Mouse (Mus musculus) layer of hippocampus, postnatal 36 days (tissue): ENCODE results near the gene Sdhaf3. TPM values are rescaled to one million over a fixed set of nuclear protein-coding genes. Genes with fewer than 3 reads are reported as not detected.
"Not testable (repeated sequence)": the region's sequence is repeated elsewhere in the genome, so short reads cannot be mapped to it uniquely, and the experiment has no call there.

Experiments used
- DNase-seq, 2 experiments: peaks; one replicate each; pipeline ENCODE4 v3.0.0; 2022
- total RNA-seq, 2 experiments: library from RNA; stranded (reverse); gene quantifications; 2 replicates each; pipeline ENCODE4 v1.2.3; 2021

Gene Sdhaf3
- 1 to 10 TPM; 6.6 to 6.8 TPM for total RNA-seq

GRCm38 (mm10) chr6:6955764-6956561 is at the start of gene Sdhaf3:
Gene Sdhaf3, plus strand, starts transcription at chr6:6956004.
- DNase-seq = peak; percentile 94 to 95

GRCm38 (mm10) chr6:6909586-6909985 is 46.2 kb upstream of the Sdhaf3 start:
- no peak for DNase-seq

GRCm38 (mm10) chr6:6914304-6914703 is 41.5 kb upstream of the Sdhaf3 start:
- DNase-seq = no peak

DNA sequence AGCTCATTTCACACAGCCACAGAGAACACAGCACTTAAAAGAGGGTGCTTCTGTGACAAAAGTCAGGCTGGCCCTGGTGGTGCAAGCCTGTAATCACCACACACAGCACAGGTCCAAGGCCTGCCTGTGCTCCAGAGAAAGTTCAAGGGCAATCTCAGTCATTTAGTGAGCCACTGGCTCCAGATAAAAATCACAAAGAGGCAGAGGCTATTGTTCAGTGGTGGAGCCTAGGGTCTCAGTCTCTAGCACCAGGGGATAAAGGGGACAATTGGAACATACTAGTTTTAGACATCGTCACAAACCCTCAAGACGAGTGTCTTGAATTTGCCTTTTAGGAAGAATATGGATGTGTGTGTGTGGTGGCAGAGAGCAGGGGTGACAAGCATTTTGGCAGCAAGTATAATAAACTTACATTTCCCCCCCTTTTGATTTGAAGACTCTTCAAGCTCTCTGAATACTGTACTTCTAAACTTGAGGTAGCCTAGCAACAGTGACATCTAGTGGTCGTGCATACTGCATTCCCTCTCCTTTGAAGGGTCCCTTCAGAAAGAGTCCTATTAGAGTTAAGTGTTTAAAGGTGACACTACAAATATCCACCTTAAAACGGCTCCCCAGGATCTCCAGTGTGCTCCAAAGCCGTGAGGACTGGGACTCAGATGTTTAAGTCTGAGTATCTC is 40.8 kb upstream of the Sdhaf3 start:
- peak in 1 of 2 experiments; percentile 16 for DNase-seq

GRCm38 (mm10) chr6:6915526-6915915 is 40.3 kb upstream of the Sdhaf3 start:
- DNase-seq = no peak

GRCm38 (mm10) chr6:6917334-6917733 is 38.5 kb upstream of the Sdhaf3 start:
- DNase-seq = no peak

- no peak for DNase-seq
Measured at GRCm38 (mm10) chr6:6925264-6925663, 30.5 kb upstream of the Sdhaf3 start.

GRCm38 (mm10) chr6:6930831-6931230 is 25.0 kb upstream of the Sdhaf3 start:
- DNase-seq = no peak

- DNase-seq = no peak
Measured at GRCm38 (mm10) chr6:6931507-6931906, 24.3 kb upstream of the Sdhaf3 start.

GRCm38 (mm10) chr6:6940845-6941244 is 15.0 kb upstream of the Sdhaf3 start:
- no peak for DNase-seq

DNA sequence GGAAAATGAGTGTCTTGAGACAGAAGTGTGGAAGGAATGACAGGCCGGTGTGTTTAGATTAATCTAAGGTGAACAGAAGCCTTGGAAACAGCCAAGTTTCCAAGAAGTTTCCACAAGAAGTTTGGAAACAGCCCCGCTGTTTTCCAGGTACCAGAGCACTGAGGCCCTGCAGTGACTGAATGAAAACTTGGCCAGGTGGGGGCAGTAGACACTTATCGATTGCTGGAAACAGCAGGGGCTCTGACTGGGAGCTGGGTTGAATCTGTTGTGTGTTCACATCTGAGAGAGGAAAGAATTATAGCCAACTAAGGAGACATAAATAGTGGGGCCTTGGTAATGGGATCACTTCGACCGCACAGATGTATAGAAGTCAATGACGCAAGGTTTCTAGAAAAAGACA is 13.0 kb upstream of the Sdhaf3 start:
- DNase-seq = peak in 1 of 2 experiments; percentile 9

GRCm38 (mm10) chr6:6947650-6948049 is 8.2 kb upstream of the Sdhaf3 start:
- no peak for DNase-seq

GRCm38 (mm10) chr6:6955395-6955763 is 425 bp upstream of the Sdhaf3 start:
- DNase-seq = no peak

GRCm38 (mm10) chr6:6959234-6959633 is 3.4 kb downstream of the Sdhaf3 start:
- not testable (repeated sequence) for DNase-seq

DNA sequence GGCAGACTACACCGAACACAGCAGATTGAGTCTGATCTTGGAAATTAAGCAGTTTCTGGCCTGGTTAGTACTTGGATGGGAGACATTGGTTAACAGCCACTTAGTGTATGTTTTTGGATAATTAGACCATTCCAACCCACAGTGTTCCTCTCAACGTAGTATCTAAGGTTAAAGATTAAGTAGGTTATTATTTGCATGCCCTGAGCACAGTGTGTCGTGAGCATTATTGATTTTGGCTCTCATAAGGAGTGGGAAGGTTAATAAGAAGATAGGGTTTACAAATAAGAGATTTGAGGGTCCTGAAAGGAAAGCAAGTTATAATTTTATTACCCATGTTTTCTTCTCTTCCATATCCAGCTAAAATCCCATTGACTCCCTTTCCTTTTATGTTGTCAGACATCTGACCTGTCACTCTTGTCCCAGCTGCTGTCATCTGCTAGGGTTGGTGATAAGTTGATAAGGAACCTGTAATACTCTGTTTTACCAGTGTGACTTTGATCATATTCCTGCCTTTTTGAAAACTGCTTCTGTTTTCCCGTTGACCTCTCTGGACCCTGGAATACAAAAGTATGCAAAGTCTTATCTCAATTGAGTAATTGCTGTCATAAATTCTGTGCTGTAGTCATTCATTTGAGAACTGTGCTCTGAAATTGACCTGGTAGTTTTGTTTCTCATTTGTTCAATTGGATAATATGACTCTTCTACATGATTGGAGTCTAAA is 41.6 kb downstream of the Sdhaf3 start:
- DNase-seq = no peak

- DNase-seq = no peak
Measured at GRCm38 (mm10) chr6:6997956-6998355, 42.2 kb downstream of the Sdhaf3 start.

DNA sequence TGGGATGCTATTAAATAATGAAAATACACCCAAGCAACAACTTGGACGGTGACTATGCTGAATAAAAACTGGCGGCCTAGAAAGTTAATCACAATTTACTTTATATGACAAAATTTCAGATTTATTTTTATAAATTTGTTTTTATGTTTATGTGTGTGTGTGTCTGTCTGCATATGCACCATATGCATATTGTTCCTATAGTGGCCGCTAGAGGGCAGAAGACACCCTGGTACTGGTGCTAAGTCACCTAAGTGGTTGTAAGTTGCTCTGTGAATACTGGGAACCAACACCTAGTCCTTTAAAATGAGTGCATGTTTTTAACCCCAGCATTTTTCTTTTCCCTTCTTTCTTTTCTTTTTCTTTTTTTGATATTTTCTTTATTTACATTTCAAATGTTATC is 43.2 kb downstream of the Sdhaf3 start:
- DNase-seq = no peak

- DNase-seq = no peak
Measured at GRCm38 (mm10) chr6:7003085-7003484, 47.3 kb downstream of the Sdhaf3 start.

- no peak for DNase-seq
Measured at GRCm38 (mm10) chr6:7004005-7004404, 48.2 kb downstream of the Sdhaf3 start.

- no peak for DNase-seq
Measured at GRCm38 (mm10) chr6:7038087-7038486, 82.3 kb downstream of the Sdhaf3 start.

DNA sequence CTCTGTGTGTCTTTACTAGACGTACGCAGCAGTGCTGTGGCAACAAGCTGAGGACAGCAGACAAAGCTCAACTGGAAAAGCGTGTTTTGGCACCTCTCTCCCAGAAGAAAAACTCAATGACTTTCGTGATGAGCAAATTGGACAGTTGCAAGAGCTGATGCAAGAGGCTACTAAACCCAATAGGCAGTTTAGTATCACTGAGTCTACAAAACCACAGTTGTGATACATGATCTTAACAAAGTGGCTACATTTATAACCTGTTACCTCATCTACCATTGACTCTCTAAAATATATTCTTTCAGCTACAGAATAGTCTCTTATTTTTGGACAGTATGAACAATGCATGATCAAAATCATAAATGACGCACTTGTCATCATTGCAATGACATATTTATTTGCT is 83.0 kb downstream of the Sdhaf3 start:
- DNase-seq = no peak

- no peak for DNase-seq
Measured at GRCm38 (mm10) chr6:7041912-7042311, 86.1 kb downstream of the Sdhaf3 start.

GRCm38 (mm10) chr6:7062819-7063218 is 107.0 kb downstream of the Sdhaf3 start:
- no peak for DNase-seq
